Mouse (Mus musculus) monocyte, adult 2 months (primary cell): ENCODE data around the gene B230307C23Rik.
"Not testable (repeated sequence)": the region's sequence is repeated elsewhere in the genome, so short reads cannot be mapped to it uniquely, and the experiment has no call there.

ENCODE experiments used
- DNase-seq, 2 experiments: peaks; one replicate each; pipeline ENCODE4 v3.0.0; 2022; ENCODE audit warnings: low spot score in 2 of 2, low read depth in 1 of 2

Gene B230307C23Rik

DNA sequence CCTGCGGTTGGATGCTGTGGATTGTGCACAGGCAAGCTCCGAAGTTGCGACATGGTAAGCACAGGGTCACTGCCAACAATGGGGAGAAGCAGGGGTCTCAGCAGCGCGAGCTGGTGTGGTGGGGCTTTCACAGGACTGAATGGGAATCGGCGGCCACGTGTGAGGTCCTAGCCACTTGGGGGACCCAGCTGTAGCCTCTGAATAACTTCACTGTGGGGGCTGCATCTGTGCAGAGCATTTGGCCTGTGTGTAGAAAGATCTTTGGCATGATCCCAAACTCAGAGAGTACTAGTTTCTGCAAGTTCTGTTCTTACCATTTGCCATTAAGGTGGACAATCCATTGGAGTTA is 242 bp downstream of the B230307C23Rik start:
- not testable (repeated sequence) for DNase-seq

- no peak for DNase-seq
Measured at GRCm38 (mm10) chr16:98022081-98022480, 25.0 kb downstream of the B230307C23Rik start.

GRCm38 (mm10) chr16:98022657-98023345 is 25.7 kb downstream of the B230307C23Rik start:
- DNase-seq = no peak

DNA sequence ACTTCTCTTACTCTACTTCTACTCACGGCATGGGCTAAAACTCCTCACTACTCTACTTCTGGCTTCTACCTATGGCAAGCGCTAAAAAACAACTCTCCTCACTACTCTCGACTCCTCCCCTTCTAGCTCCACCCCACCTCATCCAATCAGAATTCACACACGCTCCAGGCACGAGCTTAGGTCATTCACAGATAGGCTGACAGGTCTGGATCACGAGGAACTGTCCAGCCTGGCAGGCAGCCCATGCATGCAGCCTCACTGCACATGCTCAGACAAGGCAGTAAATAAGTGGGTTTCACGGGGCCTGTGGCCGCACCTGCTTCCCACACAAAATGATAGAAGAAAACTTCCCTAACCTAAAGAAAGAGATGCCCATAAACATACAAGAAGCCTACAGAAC is 29.1 kb downstream of the B230307C23Rik start:
- DNase-seq = not testable (repeated sequence)

DNA sequence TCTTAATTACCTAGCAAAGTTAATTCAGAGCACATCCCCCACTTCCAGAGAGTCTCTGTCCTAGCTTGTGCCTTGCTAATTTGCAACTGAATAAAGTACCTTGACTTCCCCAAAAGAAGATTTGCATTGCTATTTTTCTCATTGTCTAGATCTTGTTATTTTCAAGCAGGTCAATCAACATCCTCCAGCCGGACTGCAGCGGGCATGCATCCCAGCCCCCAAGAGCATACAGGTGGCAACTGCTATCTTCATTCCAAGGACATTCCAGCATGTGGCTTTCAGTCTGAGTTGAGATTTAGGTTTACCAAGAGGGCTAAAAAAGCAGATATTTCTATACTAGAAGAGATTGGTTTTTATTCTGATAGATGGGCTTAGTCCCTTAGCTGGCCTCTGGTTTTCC is 37.9 kb downstream of the B230307C23Rik start:
- DNase-seq = not testable (repeated sequence)

DNA sequence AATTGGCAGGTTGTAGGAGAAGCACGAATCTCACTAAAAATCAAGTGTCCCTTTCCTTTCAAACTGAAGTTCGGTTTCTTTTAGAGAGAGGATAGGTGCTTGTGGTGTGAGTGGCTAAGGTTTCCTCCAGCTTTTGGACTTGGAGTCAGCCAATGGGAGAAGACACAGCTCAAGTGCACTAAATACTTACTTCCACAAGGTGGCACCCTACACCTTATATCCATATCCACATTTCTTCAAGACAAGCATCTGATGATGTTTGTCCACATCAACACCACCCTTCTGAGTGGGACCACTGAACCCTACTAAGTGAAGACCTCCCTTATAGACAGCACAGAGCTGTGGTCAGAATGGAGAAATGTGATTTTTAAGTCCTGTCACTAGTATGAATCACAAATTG is 44.6 kb downstream of the B230307C23Rik start:
- no peak for DNase-seq

DNA sequence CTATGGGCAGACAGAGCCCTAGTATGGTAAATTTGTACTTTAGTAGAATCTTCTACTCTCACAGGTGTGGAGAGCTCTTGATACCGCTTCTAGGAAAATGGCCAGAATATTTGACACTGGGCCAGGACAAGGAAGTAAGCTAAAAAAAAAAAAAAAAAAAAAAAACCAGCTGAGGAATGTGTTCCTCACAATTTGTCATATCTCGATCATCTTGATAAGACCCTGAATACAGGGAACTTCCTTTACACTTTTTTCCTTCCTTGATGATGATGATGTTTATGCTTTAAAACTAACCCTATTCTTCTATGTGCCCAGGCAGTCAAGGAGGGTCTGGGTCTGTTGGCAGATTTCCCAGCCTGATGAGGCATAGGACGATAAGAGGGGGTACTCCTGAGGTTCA is 82.3 kb downstream of the B230307C23Rik start:
- not testable (repeated sequence) for DNase-seq

- not testable (repeated sequence) for DNase-seq
Measured at GRCm38 (mm10) chr16:98081140-98081539, 84.0 kb downstream of the B230307C23Rik start.
